Mouse (Mus musculus) heart, embryonic 15.5 days (tissue): Measurements from ENCODE around the gene Ctf1. TPM values are rescaled to one million over a fixed set of nuclear protein-coding genes. Genes with fewer than 3 reads are reported as not detected.
"Not testable (repeated sequence)": the region's sequence is repeated elsewhere in the genome, so short reads cannot be mapped to it uniquely, and the experiment has no call there.

Experiments
- ATAC-seq: fragments of 200-750 bp; cut with Nextera tagmentation; replicated peaks from 2 replicates; pipeline ENCODE4 v1.8.0; 2017; ENCODE audit warnings: low read depth, moderate TSS enrichment; ENCODE audit not compliant: insufficient number of reproducible peaks, insufficient read depth, low FRiP score
- H3K27ac ChIP-seq: fragments of 300-500 bp; sonication (generic); 2 replicates; pipeline ENCODE4 v1.5.1; 2015; ENCODE audit warnings: mild to moderate bottlenecking, inconsistent platforms
- H3K27me3 ChIP-seq: fragments of 300-500 bp; sonication (generic); 2 replicates; pipeline ENCODE4 v1.6.1; 2015; ENCODE audit warnings: inconsistent platforms
- H3K36me3 ChIP-seq: fragments of 300-500 bp; sonication (generic); 2 replicates; pipeline ENCODE4 v1.6.1; 2015; ENCODE audit warnings: mild to moderate bottlenecking, inconsistent platforms
- H3K4me1 ChIP-seq: fragments of 300-500 bp; sonication (generic); replicated peaks from 2 replicates; pipeline ENCODE4 v1.6.1; 2015; ENCODE audit warnings: inconsistent platforms
- H3K4me2 ChIP-seq: fragments of 300-500 bp; sonication (generic); 2 replicates; pipeline ENCODE4 v1.6.1; 2015; ENCODE audit warnings: inconsistent platforms, mild to moderate bottlenecking, moderate library complexity
- H3K4me3 ChIP-seq: fragments of 300-500 bp; sonication (generic); 2 replicates; pipeline ENCODE4 v1.5.1; 2015; ENCODE audit warnings: mild to moderate bottlenecking, inconsistent platforms
- H3K9ac ChIP-seq: fragments of 300-500 bp; sonication (generic); 2 replicates; pipeline ENCODE4 v1.6.1; 2015; ENCODE audit warnings: mild to moderate bottlenecking, inconsistent platforms
- H3K9me3 ChIP-seq: fragments of 300-500 bp; sonication (generic); replicated peaks from 2 replicates; pipeline ENCODE4 v1.6.1; 2016; ENCODE audit warnings: inconsistent platforms
- WGBS: fragments of 180-500 bp; shearing (Covaris S2); methylation state at CpG from one replicate; pipeline ENCODE4 v1.1.7; 2015; ENCODE audit warnings: mixed read lengths; 5-methylcytosine and 5-hydroxymethylcytosine counted together
- polyA plus RNA-seq: library from polyadenylated mRNA; unstranded; fragments of >200 nt; fragmentation: Nextera tagmentation; extraction: Ambion mirVana; gene quantifications from 2 replicates; pipeline ENCODE4 v1.2.1, GENCODE M21; 2015

Ctf1 gene
- polyA plus RNA-seq, 1 experiment from 2014 or later = 4.7 TPM

DNA sequence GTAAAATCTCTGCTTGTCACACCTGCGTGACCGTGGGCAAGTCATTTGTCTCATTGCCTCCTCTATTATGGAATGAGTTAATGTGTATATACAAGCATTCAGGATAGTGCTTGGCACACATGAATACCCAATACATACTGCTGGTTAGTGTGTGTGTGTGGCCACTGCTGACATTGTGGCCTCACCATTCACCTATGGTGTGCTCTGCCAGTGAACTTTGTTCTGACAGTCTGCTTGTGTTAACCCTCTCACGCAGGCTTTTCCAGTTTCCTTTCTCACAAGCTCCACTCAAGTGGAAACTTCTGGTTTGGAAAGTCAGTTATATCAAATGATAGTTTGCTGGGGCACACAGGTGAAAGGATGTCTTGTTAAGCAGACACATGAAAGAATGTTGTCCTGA, 1.5 kb upstream of the Ctf1 start:
- 0 out of 2 replicates have a peak, but pooled peaks cover 5% of the 10 kb centered on the region for H3K36me3 ChIP-seq
- H3K9me3 ChIP-seq = no peaks in the 10 kb centered on the region
- H3K27ac ChIP-seq = no peak overlapping the region
- no peak for ATAC-seq
- 90% methylated on average over 3 of the region's 3 CpGs for WGBS
- H3K27me3 ChIP-seq = no peaks in the 10 kb centered on the region; the same call in 1 of the 2 replicates
- no peak overlapping the region for H3K9ac ChIP-seq
- H3K4me3 ChIP-seq = no peak overlapping the region
- H3K4me1 ChIP-seq = peaks cover 32% of the 10 kb centered on the region
- H3K4me2 ChIP-seq = no peak overlapping the region

DNA sequence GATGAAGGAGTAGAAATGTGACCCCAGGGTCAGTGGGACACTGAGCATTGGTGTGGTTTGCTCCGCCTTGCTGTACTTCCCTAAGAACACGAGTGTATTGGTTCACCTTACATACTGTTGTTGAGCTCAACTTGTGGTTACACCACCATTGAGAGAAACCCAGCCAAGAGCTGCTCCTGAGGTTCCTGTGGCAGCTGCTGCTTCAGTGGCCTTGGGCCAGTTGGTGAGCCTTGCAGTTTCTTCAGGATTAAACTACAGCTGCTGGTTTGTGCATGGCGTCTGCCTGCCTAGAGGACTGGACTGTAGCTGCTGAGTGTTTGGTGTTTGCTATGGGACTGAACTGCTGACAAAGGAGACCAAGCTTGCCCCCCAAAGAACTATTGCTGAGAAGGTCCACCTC, 1.1 kb upstream of the Ctf1 start:
- Histone ChIP-seq H3K27me3 (no peaks in the 10 kb centered on the region; the same call in 1 of the 2 replicates), H3K4me2 (no peak overlapping the region), H3K9me3 (no peaks in the 10 kb centered on the region), H3K27ac (peak overlapping the region; percentile 89; the same call in 1 of the 2 replicates), H3K36me3 (0 out of 2 replicates have a peak, but pooled peaks cover 1% of the 10 kb centered on the region), H3K9ac (no peak overlapping the region), H3K4me1 (peaks cover 32% of the 10 kb centered on the region), H3K4me3 (no peak overlapping the region)
- ATAC-seq = no peak
- 70% methylated on average over 3 of the region's 3 CpGs for WGBS

DNA sequence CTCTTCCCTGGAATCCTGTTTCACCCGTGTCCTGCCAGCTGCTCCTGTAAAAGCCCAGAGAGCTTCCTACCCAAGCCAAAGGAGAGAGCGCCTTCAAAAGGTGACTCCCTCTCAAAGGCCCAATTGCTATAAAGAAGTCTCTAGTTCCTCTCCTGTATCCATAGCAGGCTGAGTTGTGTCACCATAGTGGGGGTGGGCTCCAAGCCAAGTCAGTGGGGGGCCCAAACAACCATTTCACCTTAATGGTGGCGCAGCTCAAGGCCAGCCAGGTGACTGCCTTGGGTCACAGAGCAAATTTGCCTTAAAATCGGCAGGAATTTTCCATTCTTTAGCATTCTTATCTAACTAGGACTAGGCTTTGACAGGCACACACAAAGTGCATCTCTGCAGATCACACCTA, 2.3 kb downstream of the Ctf1 start:
- no peak overlapping the region for H3K4me3 ChIP-seq
- H3K4me2 ChIP-seq = no peak overlapping the region
- H3K27ac ChIP-seq = no peak overlapping the region
- no peaks in the 10 kb centered on the region for H3K36me3 ChIP-seq
- WGBS = 83% methylated on average over 4 of the region's 4 CpGs
- ATAC-seq = no peak
- no peak overlapping the region for H3K9ac ChIP-seq
- peaks cover 21% of the 10 kb centered on the region for H3K4me1 ChIP-seq
- H3K27me3 ChIP-seq = peaks cover 8% of the 10 kb centered on the region; the same call in 1 of the 2 replicates
- H3K9me3 ChIP-seq = no peaks in the 10 kb centered on the region

DNA sequence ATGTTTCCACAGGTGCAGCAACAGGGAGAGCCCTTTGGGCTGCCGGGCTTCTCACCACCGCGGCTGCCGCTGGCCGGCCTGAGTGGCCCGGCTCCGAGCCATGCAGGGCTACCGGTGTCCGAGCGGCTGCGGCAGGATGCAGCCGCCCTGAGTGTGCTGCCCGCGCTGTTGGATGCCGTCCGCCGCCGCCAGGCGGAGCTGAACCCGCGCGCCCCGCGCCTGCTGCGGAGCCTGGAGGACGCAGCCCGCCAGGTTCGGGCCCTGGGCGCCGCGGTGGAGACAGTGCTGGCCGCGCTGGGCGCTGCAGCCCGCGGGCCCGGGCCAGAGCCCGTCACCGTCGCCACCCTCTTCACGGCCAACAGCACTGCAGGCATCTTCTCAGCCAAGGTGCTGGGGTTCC, 4.5 kb downstream of the Ctf1 start:
- Histone ChIP-seq H3K36me3 (no peaks in the 10 kb centered on the region), H3K4me1 (peaks cover 19% of the 10 kb centered on the region), H3K9ac (peak overlapping the region; percentile 48), H3K9me3 (no peaks in the 10 kb centered on the region), H3K27me3 (peaks cover 8% of the 10 kb centered on the region; the same call in 1 of the 2 replicates), H3K4me3 (peak overlapping the region; percentile 40), H3K27ac (no peak overlapping the region), H3K4me2 (peak overlapping the region; percentile 75)
- WGBS = 2% methylated on average over 41 of the region's 41 CpGs
- ATAC-seq = 0 out of 2 replicates have a peak, but pooled peaks have one; percentile 34

- Histone ChIP-seq H3K4me1 (peaks cover 8% of the 10 kb centered on the region), H3K27me3 (peaks cover 8% of the 10 kb centered on the region; the same call in 1 of the 2 replicates)
- 81% methylated on average over 6 of the region's 6 CpGs for WGBS
Observed at GRCm38 (mm10) chr7:127718339-127718738, 5.8 kb downstream of the Ctf1 start.

GRCm38 (mm10) chr7:127719258-127719657, 6.7 kb downstream of the Ctf1 start:
- Histone ChIP-seq H3K4me3 (no peak overlapping the region), H3K36me3 (no peaks in the 10 kb centered on the region), H3K9me3 (no peaks in the 10 kb centered on the region), H3K4me2 (no peak overlapping the region), H3K27me3 (peaks cover 8% of the 10 kb centered on the region; the same call in 1 of the 2 replicates), H3K4me1 (peaks cover 8% of the 10 kb centered on the region), H3K27ac (no peak overlapping the region), H3K9ac (no peak overlapping the region)
- 79% methylated on average over 6 of the region's 6 CpGs for WGBS
- no peak for ATAC-seq

More at GRCm38 (mm10) chr7:127718339-127718738, 5.8 kb downstream of the Ctf1 start:
- Histone ChIP-seq H3K9me3 (no peaks in the 10 kb centered on the region), H3K4me2 (no peak overlapping the region), H3K36me3 (no peaks in the 10 kb centered on the region), H3K27ac (no peak overlapping the region), H3K9ac (no peak overlapping the region), H3K4me3 (no peak overlapping the region)
- ATAC-seq = no peak

- Histone ChIP-seq H3K4me2 (no peak overlapping the region), H3K4me3 (no peak overlapping the region), H3K4me1 (no peaks in the 10 kb centered on the region), H3K27me3 (peaks cover 9% of the 10 kb centered on the region; the same call in 1 of the 2 replicates), H3K36me3 (no peaks in the 10 kb centered on the region), H3K9me3 (no peaks in the 10 kb centered on the region), H3K9ac (no peak overlapping the region; the same call in 1 of the 2 replicates), H3K27ac (no peak overlapping the region)
- 38% methylated on average over 2 of the region's 2 CpGs for WGBS
- ATAC-seq = no peak
Observed at GRCm38 (mm10) chr7:127725490-127725889, 13.0 kb downstream of the Ctf1 start.

GRCm38 (mm10) chr7:127725924-127726323, 13.4 kb downstream of the Ctf1 start:
- no peaks in the 10 kb centered on the region for H3K36me3 ChIP-seq
- no peak overlapping the region for H3K4me3 ChIP-seq
- H3K9me3 ChIP-seq = no peaks in the 10 kb centered on the region
- no peak overlapping the region for H3K4me2 ChIP-seq
- H3K27ac ChIP-seq = no peak overlapping the region
- 60% methylated on average over 6 of the region's 6 CpGs for WGBS
- H3K4me1 ChIP-seq = no peaks in the 10 kb centered on the region
- peaks cover 9% of the 10 kb centered on the region; the same call in 1 of the 2 replicates for H3K27me3 ChIP-seq
- no peak for ATAC-seq
- no peak overlapping the region; the same call in 1 of the 2 replicates for H3K9ac ChIP-seq

DNA sequence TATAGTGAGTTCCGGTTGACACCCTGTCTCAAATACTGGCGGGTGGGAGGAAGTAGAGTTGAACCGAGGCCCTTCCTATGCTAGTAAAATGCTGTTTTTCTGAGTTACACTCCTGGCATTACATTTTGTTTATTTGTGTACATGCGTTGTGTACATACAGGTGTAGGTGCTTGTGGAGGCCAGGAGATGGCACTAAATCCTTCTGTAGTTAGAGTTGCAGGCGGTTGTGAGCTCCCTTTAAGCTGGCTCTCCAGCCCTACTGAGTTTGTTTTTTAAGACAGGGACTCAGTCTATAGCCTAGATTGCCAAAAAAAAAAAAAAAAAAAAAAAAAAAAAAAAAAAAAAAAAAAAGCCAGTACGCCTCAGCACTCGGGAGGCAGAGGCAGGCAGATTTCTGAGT, 15.4 kb downstream of the Ctf1 start:
- 81% methylated on average over 7 of the region's 7 CpGs for WGBS
- H3K4me3 ChIP-seq = no peak overlapping the region
- no peaks in the 10 kb centered on the region for H3K4me1 ChIP-seq
- no peaks in the 10 kb centered on the region for H3K36me3 ChIP-seq
- ATAC-seq = no peak
- no peak overlapping the region for H3K27ac ChIP-seq
- peaks cover 9% of the 10 kb centered on the region; the same call in 1 of the 2 replicates for H3K27me3 ChIP-seq
- H3K4me2 ChIP-seq = no peak overlapping the region
- H3K9ac ChIP-seq = no peak overlapping the region
- no peaks in the 10 kb centered on the region for H3K9me3 ChIP-seq

DNA sequence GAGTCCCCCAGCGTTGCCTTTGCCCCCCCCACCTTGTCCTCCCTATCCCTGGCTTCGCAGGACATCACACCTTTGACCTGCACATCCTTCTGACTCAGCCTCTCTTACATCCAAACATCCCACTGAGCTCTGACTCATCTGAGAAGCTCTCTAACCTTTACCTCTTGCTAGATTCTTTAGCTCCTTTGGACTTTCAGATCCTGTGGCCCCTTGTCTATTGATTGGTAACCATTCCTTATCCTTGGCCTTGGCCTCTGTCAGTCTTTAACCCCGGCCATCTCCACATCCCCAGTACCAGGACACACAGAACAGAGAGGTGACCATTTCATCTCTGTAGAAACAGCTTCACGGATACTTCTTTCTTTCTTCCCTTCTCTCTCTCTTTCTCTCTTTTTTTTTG, 17.6 kb downstream of the Ctf1 start:
- no peak for ATAC-seq
- Histone ChIP-seq H3K27me3 (peaks cover 9% of the 10 kb centered on the region; the same call in 1 of the 2 replicates), H3K4me2 (no peak overlapping the region), H3K27ac (no peak overlapping the region), H3K4me3 (no peak overlapping the region), H3K9me3 (no peaks in the 10 kb centered on the region), H3K36me3 (no peaks in the 10 kb centered on the region), H3K9ac (no peak overlapping the region), H3K4me1 (no peaks in the 10 kb centered on the region)
- WGBS = 55% methylated on average over 4 of the region's 4 CpGs

- not testable (repeated sequence) for ATAC-seq, H3K27me3 ChIP-seq, H3K9me3 ChIP-seq, H3K27ac ChIP-seq, H3K4me1 ChIP-seq, H3K9ac ChIP-seq, H3K4me2 ChIP-seq, H3K36me3 ChIP-seq, H3K4me3 ChIP-seq
- no CpG with 5 or more reads among the region's 5 CpGs for WGBS
Observed at GRCm38 (mm10) chr7:127732066-127732465, 19.5 kb downstream of the Ctf1 start, which contains the start of gene Ctf2. Gene Ctf2, minus strand, starts transcription at chr7:127732166.
